Mouse (Mus musculus) forebrain, embryonic 15.5 days (tissue): ENCODE data around the gene 1700019N19Rik. TPM values are rescaled to one million over a fixed set of nuclear protein-coding genes. Genes with fewer than 3 reads are reported as not detected.
A peak's percentile ranks its signal among the peaks of the same experiment; 100 is the strongest.

Experiments used
- ATAC-seq: fragments of 200-750 bp; cut with Nextera tagmentation; replicated peaks from 2 replicates; pipeline ENCODE4 v1.8.0; 2017; ENCODE audit warnings: mild to moderate bottlenecking, moderate TSS enrichment, moderate library complexity
- H3K27ac ChIP-seq: fragments of 300-500 bp; sonication (generic); replicated peaks from 2 replicates; pipeline ENCODE4 v1.5.1; 2015; ENCODE audit warnings: mild to moderate bottlenecking, inconsistent platforms
- H3K27me3 ChIP-seq: fragments of 300-500 bp; sonication (generic); 2 replicates; pipeline ENCODE4 v1.6.1; 2015; ENCODE audit warnings: inconsistent platforms
- H3K36me3 ChIP-seq: fragments of 300-500 bp; sonication (generic); 2 replicates; pipeline ENCODE4 v1.6.1; 2015; ENCODE audit warnings: mild to moderate bottlenecking, inconsistent platforms
- H3K4me1 ChIP-seq: fragments of 300-500 bp; sonication (generic); 2 replicates; pipeline ENCODE4 v1.6.1; 2015; ENCODE audit warnings: inconsistent platforms
- H3K4me2 ChIP-seq: fragments of 300-500 bp; sonication (generic); replicated peaks from 2 replicates; pipeline ENCODE4 v1.6.1; 2015; ENCODE audit warnings: mild to moderate bottlenecking, inconsistent platforms
- H3K4me3 ChIP-seq: fragments of 300-500 bp; sonication (generic); 2 replicates; pipeline ENCODE4 v1.5.1; 2015; ENCODE audit warnings: mild to moderate bottlenecking, inconsistent platforms
- H3K9ac ChIP-seq: fragments of 300-500 bp; sonication (generic); replicated peaks from 2 replicates; pipeline ENCODE4 v1.6.1; 2015; ENCODE audit warnings: mild to moderate bottlenecking, inconsistent platforms
- H3K9me3 ChIP-seq: fragments of 300-500 bp; sonication (generic); 2 replicates; pipeline ENCODE4 v1.6.1; 2016; ENCODE audit warnings: inconsistent platforms
- WGBS: fragments of 180-500 bp; shearing (Covaris S2); methylation state at CpG from one replicate; pipeline ENCODE4 v1.1.7; 2015; ENCODE audit warnings: mixed read lengths; 5-methylcytosine and 5-hydroxymethylcytosine counted together
- polyA plus RNA-seq: library from polyadenylated mRNA; unstranded; fragments of >200 nt; fragmentation: Nextera tagmentation; extraction: Ambion mirVana; gene quantifications from 2 replicates; pipeline ENCODE4 v1.2.1, GENCODE M21; 2015

1700019N19Rik gene
- not detected in 2 replicates for polyA plus RNA-seq

GRCm38 (mm10) chr19:58794284-58794683 is at the start of gene 1700019N19Rik:
1700019N19Rik (minus strand) TSS chr19:58794461.
- H3K9me3 ChIP-seq: no peaks in the 10 kb centered on the region
- H3K4me2 ChIP-seq: no peak within 1 kb of the TSS
- H3K27ac ChIP-seq: no peak within 1 kb of the TSS
- H3K27me3 ChIP-seq: no peaks in the 10 kb centered on the region
- H3K36me3 ChIP-seq: peaks cover 6% of the 10 kb centered on the region; the same call in 1 of the 2 replicates
- no peak within 1 kb of the TSS for H3K9ac ChIP-seq
- no peak for ATAC-seq
- H3K4me1 ChIP-seq: peaks cover 8% of the 10 kb centered on the region
- 58% methylated on average over 10 of the region's 10 CpGs for WGBS
- H3K4me3 ChIP-seq: no peak within 1 kb of the TSS

- no peaks in the 10 kb centered on the region for H3K36me3 ChIP-seq
- H3K4me3 ChIP-seq: no peak overlapping the region
- H3K27ac ChIP-seq: no peak overlapping the region
- peaks cover 34% of the 10 kb centered on the region for H3K4me1 ChIP-seq
- no peaks in the 10 kb centered on the region for H3K27me3 ChIP-seq
- H3K9me3 ChIP-seq: no peaks in the 10 kb centered on the region
- ATAC-seq: no peak
- no peak overlapping the region for H3K4me2 ChIP-seq
- WGBS: 75% methylated on average over 3 of the region's 3 CpGs
- H3K9ac ChIP-seq: no peak overlapping the region
Measured at GRCm38 (mm10) chr19:58843606-58844005, 49.3 kb upstream of the 1700019N19Rik start.

GRCm38 (mm10) chr19:58840721-58841271 is 46.5 kb upstream of the 1700019N19Rik start:
- H3K27me3 ChIP-seq: no peaks in the 10 kb centered on the region
- H3K27ac ChIP-seq: peak overlapping the region; percentile 49
- H3K4me1 ChIP-seq: peaks cover 37% of the 10 kb centered on the region
- H3K9ac ChIP-seq: no peak overlapping the region
- 66% methylated on average over 5 of the region's 5 CpGs for WGBS
- H3K36me3 ChIP-seq: no peaks in the 10 kb centered on the region
- no peak overlapping the region for H3K4me2 ChIP-seq
- no peaks in the 10 kb centered on the region for H3K9me3 ChIP-seq
- no peak for ATAC-seq
- H3K4me3 ChIP-seq: no peak overlapping the region

- Histone ChIP-seq H3K9ac (no peak overlapping the region), H3K27me3 (no peaks in the 10 kb centered on the region), H3K4me3 (no peak overlapping the region), H3K27ac (peak overlapping the region; percentile 21; the same call in 1 of the 2 replicates), H3K36me3 (no peaks in the 10 kb centered on the region), H3K4me1 (peaks cover 37% of the 10 kb centered on the region), H3K9me3 (no peaks in the 10 kb centered on the region), H3K4me2 (no peak overlapping the region)
- 83% methylated on average over 4 of the region's 4 CpGs for WGBS
- no peak for ATAC-seq
Measured at GRCm38 (mm10) chr19:58839806-58840205, 45.5 kb upstream of the 1700019N19Rik start.

GRCm38 (mm10) chr19:58839345-58839744 is 45.1 kb upstream of the 1700019N19Rik start:
- WGBS: 40% methylated on average over 3 of the region's 3 CpGs
- Histone ChIP-seq H3K4me3 (no peak overlapping the region), H3K36me3 (no peaks in the 10 kb centered on the region), H3K9me3 (no peaks in the 10 kb centered on the region), H3K4me1 (peaks cover 37% of the 10 kb centered on the region), H3K9ac (no peak overlapping the region), H3K27me3 (no peaks in the 10 kb centered on the region), H3K27ac (peak overlapping the region; percentile 21), H3K4me2 (no peak overlapping the region)
- ATAC-seq: no peak

- H3K27ac ChIP-seq: no peak overlapping the region
- H3K36me3 ChIP-seq: no peaks in the 10 kb centered on the region
- no peak overlapping the region for H3K4me2 ChIP-seq
- no peak overlapping the region for H3K9ac ChIP-seq
- no peaks in the 10 kb centered on the region for H3K9me3 ChIP-seq
- H3K27me3 ChIP-seq: no peaks in the 10 kb centered on the region
- WGBS: 74% methylated on average over 9 of the region's 9 CpGs
- H3K4me1 ChIP-seq: peaks cover 34% of the 10 kb centered on the region
- ATAC-seq: no peak
- H3K4me3 ChIP-seq: no peak overlapping the region
Measured at GRCm38 (mm10) chr19:58838706-58839105, 44.4 kb upstream of the 1700019N19Rik start.

- 75% methylated on average over 13 of the region's 13 CpGs for WGBS
- Histone ChIP-seq H3K27ac (0 out of 2 replicates have a peak overlapping the region, but pooled peaks have one; percentile 13), H3K4me1 (peaks cover 39% of the 10 kb centered on the region), H3K9ac (no peak overlapping the region), H3K36me3 (no peaks in the 10 kb centered on the region), H3K4me2 (no peak overlapping the region), H3K4me3 (no peak overlapping the region), H3K9me3 (no peaks in the 10 kb centered on the region), H3K27me3 (no peaks in the 10 kb centered on the region)
- ATAC-seq: no peak
Measured at GRCm38 (mm10) chr19:58833639-58834180, 39.4 kb upstream of the 1700019N19Rik start.

- H3K9me3 ChIP-seq: no peaks in the 10 kb centered on the region
- H3K4me2 ChIP-seq: no peak overlapping the region
- H3K9ac ChIP-seq: no peak overlapping the region
- WGBS: 84% methylated on average over 2 of the region's 2 CpGs
- no peak for ATAC-seq
- H3K4me3 ChIP-seq: no peak overlapping the region
- H3K36me3 ChIP-seq: no peaks in the 10 kb centered on the region
- peaks cover 36% of the 10 kb centered on the region for H3K4me1 ChIP-seq
- H3K27ac ChIP-seq: no peak overlapping the region
- H3K27me3 ChIP-seq: no peaks in the 10 kb centered on the region
Measured at GRCm38 (mm10) chr19:58832988-58833387, 38.7 kb upstream of the 1700019N19Rik start.

- Histone ChIP-seq H3K27me3 (no peaks in the 10 kb centered on the region), H3K27ac (peak overlapping the region; percentile 94), H3K36me3 (no peaks in the 10 kb centered on the region), H3K9me3 (no peaks in the 10 kb centered on the region), H3K4me1 (peaks cover 36% of the 10 kb centered on the region), H3K9ac (no peak overlapping the region), H3K4me2 (no peak overlapping the region), H3K4me3 (no peak overlapping the region)
- WGBS: 51% methylated on average over 9 of the region's 9 CpGs
- ATAC-seq: peak; percentile 59
Measured at GRCm38 (mm10) chr19:58831280-58831922, 37.1 kb upstream of the 1700019N19Rik start.

GRCm38 (mm10) chr19:58830182-58830581 is 35.9 kb upstream of the 1700019N19Rik start:
- H3K36me3 ChIP-seq: no peaks in the 10 kb centered on the region
- no peaks in the 10 kb centered on the region for H3K9me3 ChIP-seq
- no peak overlapping the region for H3K4me3 ChIP-seq
- no peaks in the 10 kb centered on the region for H3K27me3 ChIP-seq
- H3K4me2 ChIP-seq: no peak overlapping the region
- ATAC-seq: peak; percentile 21; the same call in 1 of the 2 replicates
- peak overlapping the region; percentile 94 for H3K27ac ChIP-seq
- H3K9ac ChIP-seq: no peak overlapping the region
- H3K4me1 ChIP-seq: peaks cover 36% of the 10 kb centered on the region
- WGBS: 65% methylated on average over 7 of the region's 7 CpGs

- peak overlapping the region; percentile 94 for H3K27ac ChIP-seq
- H3K9me3 ChIP-seq: no peaks in the 10 kb centered on the region
- peaks cover 3% of the 10 kb centered on the region; the same call in 1 of the 2 replicates for H3K36me3 ChIP-seq
- no peaks in the 10 kb centered on the region for H3K27me3 ChIP-seq
- H3K4me3 ChIP-seq: no peak overlapping the region
- H3K4me2 ChIP-seq: no peak overlapping the region
- no peak overlapping the region for H3K9ac ChIP-seq
- WGBS: 54% methylated on average over 5 of the region's 5 CpGs
- peak; percentile 64 for ATAC-seq
- H3K4me1 ChIP-seq: peaks cover 36% of the 10 kb centered on the region
Measured at GRCm38 (mm10) chr19:58829575-58829974, 35.3 kb upstream of the 1700019N19Rik start.

GRCm38 (mm10) chr19:58827656-58828055 is 33.4 kb upstream of the 1700019N19Rik start:
- ATAC-seq: no peak
- Histone ChIP-seq H3K27ac (0 out of 2 replicates have a peak overlapping the region, but pooled peaks have one; percentile 19), H3K36me3 (peaks cover 6% of the 10 kb centered on the region; the same call in 1 of the 2 replicates)

More at GRCm38 (mm10) chr19:58827656-58828055, 33.4 kb upstream of the 1700019N19Rik start:
- Histone ChIP-seq H3K4me1 (peaks cover 36% of the 10 kb centered on the region), H3K9ac (no peak overlapping the region), H3K27me3 (no peaks in the 10 kb centered on the region), H3K4me2 (no peak overlapping the region), H3K9me3 (no peaks in the 10 kb centered on the region), H3K4me3 (no peak overlapping the region)
- 52% methylated on average over 7 of the region's 7 CpGs for WGBS
